Mouse (Mus musculus) thymus, postnatal 25 days (tissue): ENCODE results near the gene Hmces.

Experiments used
- DNase-seq: peaks from one replicate; pipeline ENCODE4 v3.0.0; 2022

The Hmces gene

DNA sequence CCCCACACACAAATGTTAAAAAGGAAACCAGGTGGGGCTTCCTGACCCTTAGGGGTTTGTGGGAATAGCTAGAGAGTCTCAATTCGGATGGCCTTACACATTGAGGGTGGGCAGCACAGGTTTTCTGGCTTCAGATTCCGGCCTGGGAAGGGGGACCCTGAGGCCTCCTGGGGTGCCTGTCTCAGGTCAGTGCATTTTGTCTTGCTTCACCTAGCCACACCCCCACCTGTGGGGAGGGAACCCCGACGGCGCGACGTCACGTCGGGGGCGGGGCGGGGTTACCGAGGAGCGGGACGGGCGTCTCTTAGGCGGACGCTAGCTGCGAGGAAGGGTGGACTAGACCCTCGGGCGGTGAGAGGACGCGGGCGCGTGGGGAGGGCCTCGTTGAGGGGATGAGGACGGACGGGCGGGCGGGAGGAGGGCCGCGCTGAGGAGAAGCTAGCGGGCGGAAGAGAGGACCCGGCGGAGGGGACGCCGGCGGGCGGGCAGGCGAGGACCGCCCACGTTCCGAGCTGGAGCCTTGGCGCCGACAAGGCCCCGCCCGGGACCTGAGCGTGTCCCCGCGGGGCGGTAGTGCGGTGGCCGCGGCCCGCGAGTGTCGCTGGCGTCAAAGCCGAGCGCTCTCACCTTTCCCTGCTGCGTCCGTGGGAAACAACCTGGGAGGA lies at the start of gene Hmces:
Gene Hmces (plus strand): TSS at position 275 of the 665 bp plus-strand sequence.
- peak; percentile 83 for DNase-seq

DNA sequence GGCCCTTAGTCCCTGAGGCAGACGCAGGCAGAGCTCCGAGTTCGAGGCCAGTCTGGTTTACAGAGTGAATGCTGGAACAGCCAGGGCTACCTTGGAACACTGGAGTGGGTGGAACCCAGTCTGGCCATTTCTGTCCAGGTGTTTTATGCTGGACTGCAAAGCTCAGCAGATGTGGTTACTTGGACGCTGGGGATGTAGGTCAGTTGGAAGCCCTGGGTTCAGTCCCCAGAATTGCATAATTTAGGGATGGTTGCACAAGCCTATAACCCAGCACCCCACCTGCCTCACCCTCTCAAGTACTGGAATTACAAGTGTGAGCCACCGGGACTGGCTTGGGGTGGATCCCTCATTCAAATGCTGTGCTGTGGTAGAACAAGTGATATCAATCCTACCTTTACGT lies 47.5 kb upstream of the Hmces start:
- no peak for DNase-seq

DNA sequence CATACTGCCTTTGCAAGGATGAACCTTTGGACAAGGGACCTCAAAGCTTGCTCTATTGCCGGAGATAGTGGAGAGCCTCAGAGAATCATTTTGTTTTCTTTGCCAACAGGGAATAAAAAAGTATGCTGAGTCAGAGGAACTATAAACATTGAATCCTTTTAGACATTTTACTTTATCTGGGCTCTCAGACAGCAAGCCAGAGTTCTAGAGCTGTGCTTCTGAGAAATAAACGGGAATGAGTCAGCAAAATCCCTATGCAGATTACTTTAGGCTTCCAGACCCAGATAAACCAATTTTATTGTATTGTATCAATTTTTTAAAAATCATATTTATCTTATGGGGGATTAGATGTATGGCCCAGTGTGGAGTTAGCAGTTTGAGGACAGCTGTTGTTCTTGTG lies 46.5 kb upstream of the Hmces start:
- DNase-seq: no peak

DNA sequence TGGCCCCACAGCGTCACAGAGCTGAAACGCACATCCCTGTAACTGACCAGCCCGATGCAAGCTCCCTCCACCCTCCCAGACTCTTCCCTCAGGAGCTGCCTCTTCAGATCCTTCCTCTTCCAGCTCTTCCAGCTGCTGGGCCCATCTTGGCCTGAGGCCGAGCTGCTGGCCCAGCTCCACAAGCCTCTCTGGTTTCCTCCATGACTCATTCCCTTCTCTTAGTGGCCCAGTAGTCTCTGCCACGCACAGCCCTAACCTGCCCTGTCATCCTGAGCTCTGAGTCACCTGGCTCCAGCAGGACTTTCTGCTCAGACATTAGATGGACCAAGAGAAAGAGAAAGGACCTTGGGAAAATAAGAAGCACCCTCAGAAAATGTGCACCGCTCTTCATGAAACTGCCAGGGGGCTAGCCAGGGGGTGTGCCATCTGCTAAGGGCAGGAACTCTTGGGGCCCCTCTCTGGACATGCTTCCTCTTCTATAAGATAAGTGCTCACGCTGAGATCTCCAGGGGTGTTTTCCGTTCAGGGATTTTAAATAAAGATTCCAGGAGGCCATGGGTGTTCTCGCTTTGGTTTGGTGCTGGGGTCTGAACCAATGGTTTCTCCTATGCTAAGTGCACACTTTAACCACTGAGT lies 44.7 kb upstream of the Hmces start:
- no peak for DNase-seq

DNA sequence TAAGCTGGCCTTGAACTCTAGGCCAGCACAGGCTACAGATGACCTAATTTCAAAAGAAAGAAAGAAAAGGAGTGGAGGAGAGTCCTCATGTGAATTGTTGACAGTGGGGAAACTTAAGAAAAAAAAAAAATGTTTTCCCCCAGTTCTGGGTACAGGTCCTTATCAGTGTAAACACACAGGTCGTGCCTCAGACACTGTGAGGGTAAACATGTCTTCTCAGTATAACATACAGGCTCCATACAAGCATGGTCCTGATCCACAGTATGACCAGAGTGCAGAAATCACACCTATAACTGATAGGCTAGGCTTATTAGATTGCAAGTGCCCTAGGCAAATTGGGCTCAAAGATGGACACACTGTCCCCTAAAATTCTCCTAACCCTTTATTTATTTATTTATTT lies 43.3 kb upstream of the Hmces start:
- no peak for DNase-seq

DNA sequence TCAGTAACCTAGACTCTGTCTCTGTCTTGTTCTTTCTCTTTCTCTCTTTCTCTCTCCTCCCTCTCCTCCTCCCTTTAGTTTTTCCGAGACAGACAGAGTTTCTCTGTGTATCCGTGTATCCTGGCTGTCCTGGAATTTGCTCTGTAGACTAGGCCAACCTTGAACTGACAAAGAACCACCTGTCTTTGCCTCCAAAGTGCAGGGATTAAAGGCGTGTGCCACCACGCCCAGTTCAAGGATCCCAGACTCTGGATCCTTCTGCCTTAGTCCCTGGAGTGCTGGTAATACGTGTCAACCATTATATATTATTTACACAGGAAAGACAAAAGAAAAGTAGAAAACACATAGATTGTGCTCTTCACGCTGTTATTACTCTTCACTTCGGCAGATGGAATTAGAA lies 42.5 kb upstream of the Hmces start:
- DNase-seq: no peak

DNA sequence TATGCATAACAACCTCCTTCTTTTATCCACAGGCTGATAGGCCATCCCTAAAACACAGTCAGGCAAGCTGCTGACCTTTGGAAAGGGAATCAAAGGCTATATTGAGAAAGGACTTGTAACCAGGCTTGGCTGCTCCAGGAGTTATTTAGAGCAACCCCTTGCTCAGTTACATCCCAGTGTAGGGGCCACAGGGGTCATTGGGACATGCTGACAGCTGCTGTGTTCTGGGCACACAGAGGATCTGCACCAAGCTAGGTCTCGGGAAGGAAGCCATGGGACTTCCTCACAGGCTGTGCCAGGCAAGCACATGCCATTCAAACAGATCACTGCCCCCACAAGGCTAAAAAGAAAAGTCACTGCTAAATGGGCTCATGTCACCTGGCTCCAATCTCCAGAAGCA lies 40.6 kb upstream of the Hmces start:
- DNase-seq: no peak

DNA sequence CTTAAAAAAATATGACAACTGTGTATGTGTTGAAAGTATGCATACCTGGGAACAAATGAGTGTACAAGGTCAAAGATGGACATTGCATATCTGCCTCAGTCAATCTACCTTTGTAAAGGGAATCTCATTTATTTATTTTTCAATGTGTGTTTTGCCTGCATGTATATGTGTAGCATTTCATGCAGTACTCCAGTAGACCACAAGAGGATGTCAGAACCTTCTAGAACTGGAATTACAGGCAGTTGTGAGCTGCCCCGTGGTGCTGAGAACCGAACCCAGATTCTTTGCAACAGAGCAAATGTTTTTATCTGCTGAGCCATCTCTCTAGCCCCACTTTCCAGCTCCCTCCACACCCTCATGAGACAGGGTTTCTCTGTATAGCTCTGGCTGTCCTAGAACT lies 39.8 kb upstream of the Hmces start:
- DNase-seq: no peak

DNA sequence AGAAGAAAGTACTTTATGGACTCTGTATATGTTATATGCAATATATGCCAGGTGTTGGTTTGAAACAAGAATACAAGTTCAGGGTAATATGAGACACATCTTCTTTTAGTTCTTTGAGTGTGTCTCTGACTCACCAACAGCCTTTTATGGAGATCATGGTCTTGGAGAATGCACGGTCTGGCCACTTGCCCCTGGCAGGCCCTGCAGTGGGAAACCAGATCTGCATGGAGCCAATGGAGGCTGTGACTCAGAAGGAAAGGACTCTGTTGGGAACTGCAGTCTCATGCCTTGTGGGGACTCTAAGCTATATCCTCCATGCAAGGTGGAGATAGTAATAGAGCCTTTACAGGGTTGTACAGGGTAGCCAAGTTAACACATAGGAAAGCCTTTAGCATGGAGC lies 38.7 kb upstream of the Hmces start:
- no peak for DNase-seq

DNA sequence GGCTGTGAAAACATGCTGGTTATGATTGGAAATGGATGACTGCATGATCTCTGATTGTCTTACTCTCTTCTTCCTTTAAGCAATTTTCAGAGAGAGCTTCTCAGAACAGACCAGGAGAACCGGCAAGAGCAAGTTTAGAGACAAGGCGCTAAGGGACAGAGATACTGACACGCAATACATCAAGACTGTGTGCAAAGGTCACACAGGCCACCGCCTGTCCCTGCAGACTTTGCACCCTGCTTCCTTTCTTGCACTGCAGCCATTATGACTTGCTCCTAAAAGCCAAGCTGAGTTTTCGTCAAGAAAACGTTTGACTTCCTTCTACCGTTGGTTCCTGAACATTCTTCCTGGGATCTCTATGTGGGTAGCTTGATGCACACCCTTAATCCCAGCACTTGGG lies 38.2 kb upstream of the Hmces start:
- no peak for DNase-seq

DNA sequence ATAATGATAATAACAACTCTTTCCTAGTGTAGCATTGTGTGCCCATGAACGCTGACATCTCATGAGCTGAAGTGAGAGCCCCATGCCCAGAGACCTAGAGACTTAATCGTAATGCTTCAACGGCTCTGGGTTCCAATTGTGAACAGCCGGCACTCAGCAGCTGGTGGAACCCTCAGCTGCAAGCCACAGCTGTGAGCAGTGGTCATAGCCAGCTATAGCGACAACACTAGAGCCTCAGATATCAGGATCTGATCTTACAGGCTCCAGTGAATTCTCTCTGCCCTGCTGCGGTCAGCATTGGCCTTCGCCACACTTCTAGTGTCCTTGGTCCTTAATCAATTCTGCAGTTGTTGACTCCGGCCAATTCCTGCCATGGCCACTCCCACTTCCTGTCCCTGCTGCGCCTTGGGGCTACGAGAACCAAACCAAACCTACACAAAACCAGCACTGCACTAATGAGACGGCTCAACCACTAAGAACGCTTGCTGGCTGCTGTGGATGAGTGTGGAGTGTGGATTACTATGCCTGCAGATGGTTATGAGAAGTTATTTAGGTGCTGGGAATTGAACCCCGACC lies 37.6 kb upstream of the Hmces start:
- no peak for DNase-seq

DNA sequence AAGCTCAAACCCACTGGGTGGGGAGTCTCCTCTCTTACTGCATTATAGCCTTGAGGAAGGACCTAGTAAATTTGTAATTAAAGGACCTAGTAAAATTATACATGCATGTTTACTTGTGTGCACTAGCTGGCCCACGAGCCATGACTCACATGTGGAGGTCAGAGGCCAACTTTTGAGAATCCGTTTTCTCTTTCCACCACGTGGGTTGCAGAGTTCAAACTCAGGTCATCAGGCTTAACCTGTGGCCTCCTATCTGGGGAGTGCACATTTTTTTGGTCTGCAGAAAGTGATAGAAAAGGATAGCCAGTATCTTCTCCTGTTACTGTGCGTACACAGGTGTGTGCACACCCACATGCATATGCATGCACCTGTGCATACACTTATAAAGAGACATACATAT lies 34.7 kb upstream of the Hmces start:
- no peak for DNase-seq

DNA sequence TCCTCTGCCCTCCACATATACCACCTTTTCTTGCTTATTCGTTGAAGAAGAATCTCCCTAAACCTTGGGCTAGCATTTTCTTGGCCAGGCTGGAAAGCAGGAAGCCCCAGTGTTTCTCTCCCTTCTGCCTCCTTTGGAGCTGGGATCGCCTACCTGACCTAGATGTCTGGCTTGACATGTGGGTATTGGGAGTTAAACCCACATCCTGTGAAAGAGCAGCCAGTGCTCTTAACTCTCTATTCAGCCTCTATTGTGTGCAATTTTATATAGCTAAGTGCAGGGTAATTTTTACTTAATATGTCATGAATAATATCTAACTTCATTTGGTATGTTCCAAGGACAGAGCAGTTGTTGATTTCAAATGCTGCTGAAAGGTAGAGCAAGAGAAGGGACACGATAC lies 34.1 kb upstream of the Hmces start:
- DNase-seq: peak; percentile 31

DNA sequence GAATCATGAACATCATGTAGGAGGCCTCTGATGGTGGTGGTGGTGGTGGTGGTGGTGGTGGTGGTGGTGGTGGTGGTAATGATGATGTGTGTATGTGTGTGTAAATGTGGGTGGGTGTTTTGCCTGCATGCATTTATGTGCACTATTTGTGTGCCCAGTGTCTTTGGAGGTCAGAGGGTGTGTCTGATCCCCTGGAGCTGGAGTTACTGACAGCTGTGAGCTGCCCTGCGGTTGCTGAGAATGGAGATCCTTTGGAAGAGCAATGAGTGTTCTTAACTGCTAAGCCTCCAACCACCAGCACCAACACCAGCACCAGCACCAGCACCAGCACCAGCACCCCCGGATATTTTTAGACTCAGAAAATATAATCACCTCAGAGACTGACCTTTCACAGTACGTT lies 31.5 kb upstream of the Hmces start:
- no peak for DNase-seq

DNA sequence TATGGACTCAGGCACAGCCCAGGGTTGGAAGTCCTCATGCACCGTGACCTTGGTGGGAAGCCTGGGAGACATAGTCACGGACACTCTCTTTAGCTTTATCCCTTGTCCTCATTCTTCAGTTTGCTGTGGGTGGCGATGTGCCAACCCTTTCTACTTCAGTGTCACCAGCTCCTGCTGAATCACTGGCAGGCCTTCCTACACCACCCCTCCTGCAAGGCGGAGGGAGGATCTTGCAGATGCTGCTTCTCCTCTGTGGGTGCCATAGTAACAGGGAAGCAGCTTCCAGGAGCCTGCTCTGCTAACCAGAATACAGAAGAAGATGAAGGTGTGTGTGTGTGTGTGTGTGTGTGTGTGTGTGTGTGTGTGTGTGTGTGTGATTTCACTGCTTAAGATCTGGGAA lies 30.9 kb upstream of the Hmces start:
- no peak for DNase-seq

DNA sequence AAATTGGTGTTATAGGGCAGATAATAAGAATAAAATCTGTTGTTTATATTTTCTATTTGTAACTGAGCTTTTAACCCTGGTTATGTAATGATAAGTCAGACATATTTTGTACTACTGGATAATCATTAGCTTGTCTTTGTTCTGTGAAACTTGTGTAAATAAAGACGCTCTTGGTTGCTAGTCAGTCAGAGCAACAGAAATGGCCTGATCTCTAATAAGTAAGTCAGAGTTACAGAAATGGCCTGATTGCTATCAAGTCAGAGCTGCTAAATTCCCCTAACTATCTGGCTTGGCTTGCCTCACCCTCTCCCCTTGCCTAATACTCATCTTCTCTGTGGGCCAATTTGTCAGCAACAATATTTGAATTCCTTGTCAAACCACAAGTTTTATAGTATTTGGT lies 27.0 kb upstream of the Hmces start:
- DNase-seq: no peak

DNA sequence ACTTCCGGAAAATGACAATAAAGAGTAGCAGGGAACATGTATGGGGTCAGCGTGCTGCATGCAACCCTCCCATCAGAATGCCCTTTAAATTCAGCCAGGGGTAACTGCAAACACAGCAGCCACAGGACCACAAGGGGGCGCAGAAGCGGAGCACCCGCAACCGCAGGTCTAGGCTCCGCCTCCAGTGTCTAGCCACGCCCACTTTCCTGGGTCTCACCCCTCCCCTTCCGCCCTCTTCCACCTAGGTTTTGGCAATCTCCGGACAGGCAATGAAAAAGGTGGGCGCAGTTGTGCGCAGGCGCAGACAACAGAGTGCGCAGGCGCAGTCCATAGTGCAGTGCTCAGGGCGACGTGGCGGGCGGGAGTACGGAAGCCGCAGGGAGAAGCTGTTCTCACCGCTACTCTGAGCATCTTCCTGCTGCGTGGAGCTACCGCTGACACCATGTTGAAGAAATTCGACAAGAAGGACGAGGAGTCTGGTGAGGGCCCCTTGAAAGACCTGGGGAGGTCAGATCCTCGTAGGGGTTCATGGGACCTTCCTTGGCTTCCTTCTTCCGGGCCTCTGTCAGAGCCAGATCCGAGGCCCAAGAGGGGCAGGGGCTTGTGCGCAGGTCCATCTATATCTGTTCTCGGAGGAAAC lies 26.0 kb upstream of the Hmces start, which contains the start of gene Copg1:
Gene Copg1 (plus strand): TSS at position 221 of the 640 bp plus-strand sequence.
- DNase-seq: peak; percentile 100

DNA sequence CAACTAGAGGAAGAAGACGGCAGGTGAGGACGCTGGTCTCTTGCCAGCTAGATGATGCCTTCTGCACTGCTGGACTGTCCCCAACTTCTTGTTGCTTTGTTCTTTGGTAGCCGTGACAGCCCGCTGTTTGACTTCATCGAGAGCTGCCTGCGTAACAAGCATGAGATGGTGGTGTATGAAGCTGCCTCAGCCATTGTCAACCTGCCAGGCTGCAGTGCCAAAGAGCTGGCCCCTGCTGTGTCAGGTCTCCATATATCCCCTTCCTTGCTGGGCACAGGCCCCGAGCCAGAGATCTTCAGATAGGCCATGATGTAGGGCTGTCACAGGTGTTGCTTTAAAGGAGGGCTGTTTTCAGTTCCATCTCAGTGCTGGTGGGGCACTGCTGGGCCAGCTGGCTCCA lies 19.8 kb upstream of the Hmces start:
- no peak for DNase-seq

DNA sequence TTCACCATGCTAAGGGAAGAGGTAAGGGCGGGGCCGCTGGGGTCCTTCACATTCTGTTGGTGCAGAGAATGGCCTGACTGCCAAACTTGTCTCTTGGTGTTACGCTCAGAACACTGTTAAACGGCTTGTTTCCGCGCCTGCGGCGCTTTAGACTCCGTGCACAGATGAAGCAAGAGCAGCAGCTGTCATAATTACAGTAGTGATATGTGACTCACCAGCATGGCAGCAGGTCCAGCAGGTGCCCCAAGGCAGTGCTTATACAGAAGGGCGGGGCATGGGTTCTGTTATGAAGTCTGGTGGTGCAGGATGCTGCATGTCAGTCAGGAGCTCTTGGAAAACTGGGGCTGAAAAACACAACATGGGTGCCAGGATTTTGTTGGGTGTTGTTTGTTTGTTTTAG lies 15.7 kb upstream of the Hmces start:
- no peak for DNase-seq

DNA sequence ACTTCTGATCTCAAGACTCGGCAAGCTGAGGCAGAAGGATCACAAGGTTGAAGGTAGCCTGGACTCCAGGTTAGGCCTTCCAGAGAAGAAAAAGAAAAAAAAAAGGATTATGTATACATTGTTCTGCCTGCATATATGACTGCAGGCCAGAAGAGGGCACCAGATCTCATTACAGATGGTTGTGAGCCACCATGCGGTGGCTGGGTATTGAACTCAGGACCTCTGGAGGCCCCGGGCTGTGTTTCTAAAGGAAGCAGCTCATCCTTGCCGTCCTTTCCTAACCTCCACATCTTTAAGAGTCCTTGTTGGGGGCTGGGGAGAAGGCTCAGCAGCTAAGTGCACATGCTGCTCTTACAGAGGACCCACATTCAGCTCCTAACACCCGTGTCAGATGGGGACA lies 7.1 kb upstream of the Hmces start:
- DNase-seq: no peak

DNA sequence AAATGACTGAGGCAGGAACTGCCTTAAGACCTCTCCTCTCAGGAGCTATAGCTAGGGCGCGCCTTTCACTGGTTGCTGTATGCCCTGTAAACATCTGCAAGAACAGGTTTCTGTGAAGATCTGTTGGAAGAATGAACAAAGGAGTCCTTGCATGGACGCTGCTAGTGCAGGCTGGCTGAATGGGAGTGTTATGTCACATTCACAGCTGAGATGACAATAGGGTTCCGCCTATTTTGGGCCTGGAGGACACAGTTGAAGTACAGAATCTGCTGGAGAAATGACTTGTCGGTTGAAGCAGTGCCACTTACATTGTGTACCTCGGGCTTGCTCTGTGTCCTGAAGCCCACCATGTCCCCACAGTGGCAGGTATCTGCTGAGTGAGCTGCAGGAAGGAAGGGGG lies 4.6 kb upstream of the Hmces start:
- DNase-seq: no peak

DNA sequence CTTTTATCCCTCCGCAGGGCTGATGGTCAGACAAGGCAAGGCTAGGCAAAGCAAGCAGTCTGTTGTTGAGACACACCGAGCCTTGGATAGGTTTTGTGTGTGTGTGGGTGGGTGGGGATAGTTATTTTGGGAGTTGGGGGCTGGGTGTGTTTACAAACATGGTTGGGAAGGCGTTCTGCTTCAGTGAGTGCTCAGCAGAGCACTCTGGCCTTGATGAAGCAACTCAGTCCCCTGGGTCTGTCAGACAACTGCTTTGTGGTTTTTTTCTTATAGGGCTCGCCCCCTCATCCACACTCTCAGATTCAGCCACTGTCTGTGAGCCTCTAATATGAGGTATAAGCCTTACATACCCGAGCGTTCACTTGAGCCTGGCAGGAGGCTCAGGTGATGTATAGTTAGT lies 2.2 kb upstream of the Hmces start:
- no peak for DNase-seq

DNA sequence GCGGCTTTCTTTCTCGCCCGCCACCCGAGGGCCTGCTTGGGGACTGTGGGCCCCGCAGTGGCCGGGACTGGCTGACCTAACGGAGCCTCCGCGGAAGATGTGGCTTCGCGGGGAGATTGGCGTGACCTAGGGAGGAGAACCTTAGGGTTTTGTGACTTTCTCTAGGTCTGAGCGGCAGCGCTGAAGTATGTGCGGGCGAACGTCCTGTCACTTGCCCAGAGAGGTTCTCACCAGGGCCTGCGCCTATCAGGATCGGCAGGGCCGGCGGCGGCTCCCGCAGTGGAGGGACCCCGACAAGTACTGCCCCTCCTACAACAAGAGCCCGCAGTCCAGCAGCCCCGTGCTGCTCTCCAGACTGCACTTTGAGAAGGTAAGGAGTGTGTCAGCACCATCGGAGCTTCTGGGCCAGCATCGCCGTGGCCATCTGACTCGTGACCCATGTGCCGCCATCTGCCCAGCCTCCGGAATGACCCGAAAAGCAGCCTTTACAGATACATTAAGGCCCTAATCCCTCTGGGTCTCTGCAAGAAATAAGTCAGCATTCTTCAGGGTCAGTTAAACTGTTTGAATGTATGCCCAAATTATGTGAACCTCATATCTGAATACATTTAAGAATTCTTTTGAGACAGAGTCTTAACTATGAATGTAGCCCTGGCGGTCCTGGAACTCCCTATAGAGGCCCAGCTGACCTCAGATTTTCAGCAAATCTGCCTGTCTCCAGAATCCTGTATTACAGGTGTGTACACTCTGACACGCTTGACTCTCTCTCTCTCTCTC lies 779 bp downstream of the Hmces start:
- peak; percentile 37 for DNase-seq
